Mouse (Mus musculus) embryonic facial prominence, embryonic 11.5 days (tissue): ENCODE measurements around the gene Vps26a. TPM values are rescaled to one million over a fixed set of nuclear protein-coding genes. Genes with fewer than 3 reads are reported as not detected.

Source experiments
- ATAC-seq: fragments of 200-750 bp; cut with Nextera tagmentation; replicated peaks from 2 replicates; pipeline ENCODE4 v1.8.0; 2017; ENCODE audit warnings: low read depth; ENCODE audit not compliant: insufficient number of reproducible peaks, low FRiP score, low TSS enrichment
- DNase-seq: peaks from one replicate; pipeline ENCODE4 v3.0.0-alpha.2; 2015; ENCODE audit warnings: low spot score
- H3K27ac ChIP-seq: fragments of 300-500 bp; sonication (generic); replicated peaks from 2 replicates; pipeline ENCODE4 v1.5.1; 2014; ENCODE audit warnings: mild to moderate bottlenecking, low read depth, low read length, control low read depth
- H3K27me3 ChIP-seq: fragments of 300-500 bp; sonication (generic); 2 replicates; pipeline ENCODE4 v1.6.1; 2014; ENCODE audit warnings: mild to moderate bottlenecking, low read length, moderate library complexity, mixed read lengths; ENCODE audit not compliant: control insufficient read depth, insufficient read depth
- H3K36me3 ChIP-seq: fragments of 300-500 bp; sonication (generic); replicated peaks from 2 replicates; pipeline ENCODE4 v1.6.1; 2014; ENCODE audit warnings: low read depth, mild to moderate bottlenecking, low read length, moderate library complexity, mixed read lengths; ENCODE audit not compliant: control insufficient read depth, insufficient read depth
- H3K4me1 ChIP-seq: fragments of 300-500 bp; sonication (generic); 2 replicates; pipeline ENCODE4 v1.6.1; 2014; ENCODE audit warnings: low read length, mixed read lengths; ENCODE audit not compliant: control insufficient read depth, insufficient read depth
- H3K4me2 ChIP-seq: fragments of 300-500 bp; sonication (generic); 2 replicates; pipeline ENCODE4 v1.6.1; 2014; ENCODE audit warnings: low read depth, mild to moderate bottlenecking, control low read depth, low read length, moderate library complexity
- H3K4me3 ChIP-seq: fragments of 300-500 bp; sonication (generic); 2 replicates; pipeline ENCODE4 v1.5.1; 2014; ENCODE audit warnings: low read depth, low read length, control low read depth
- H3K9ac ChIP-seq: fragments of 300-500 bp; sonication (generic); replicated peaks from 2 replicates; pipeline ENCODE4 v1.6.1; 2014; ENCODE audit warnings: mild to moderate bottlenecking, control low read depth, low read length
- H3K9me3 ChIP-seq: fragments of 300-500 bp; sonication (generic); replicated peaks from 2 replicates; pipeline ENCODE4 v1.6.1; 2016; ENCODE audit warnings: mild to moderate bottlenecking, low read length, inconsistent platforms, mixed read lengths; ENCODE audit not compliant: control insufficient read depth
- WGBS: fragments of 180-500 bp; shearing (Covaris S2); extraction: QIAGEN DNeasy Blood & Tissue Kit; methylation state at CpG from one replicate; pipeline ENCODE4 v1.1.7; 2014; 5-methylcytosine and 5-hydroxymethylcytosine counted together
- polyA plus RNA-seq: library from polyadenylated mRNA; unstranded; fragments of >200 nt; fragmentation: Nextera tagmentation; extraction: Ambion mirVana; gene quantifications from 2 replicates; pipeline ENCODE4 v1.2.1, GENCODE M21; 2014

The Vps26a gene
- polyA plus RNA-seq, 1 experiment from 2014 or later: 101 TPM

DNA sequence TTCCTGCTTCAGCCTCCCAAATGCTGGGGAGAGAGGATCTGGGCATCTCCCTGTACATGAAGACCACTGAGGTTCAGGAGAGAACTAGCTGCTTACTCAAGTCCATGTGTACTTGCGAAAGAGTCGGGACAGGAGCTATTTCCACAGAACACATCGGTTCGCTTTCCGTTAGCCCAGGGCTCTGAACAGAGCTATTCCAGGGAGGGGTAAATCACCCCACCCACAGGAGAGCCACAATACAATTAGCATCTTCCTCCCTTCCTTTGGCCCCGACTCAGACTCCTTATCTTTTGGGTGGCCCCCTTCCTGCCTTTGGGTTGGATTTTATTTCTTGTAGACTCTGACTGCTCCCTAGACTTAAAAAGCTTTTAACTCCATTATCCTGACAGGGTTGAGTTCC, 30.9 kb upstream of the Vps26a start:
- DNase-seq (no peak), ATAC-seq (no peak)
- WGBS: 90% methylated on average over 6 of the region's 6 CpGs

DNA sequence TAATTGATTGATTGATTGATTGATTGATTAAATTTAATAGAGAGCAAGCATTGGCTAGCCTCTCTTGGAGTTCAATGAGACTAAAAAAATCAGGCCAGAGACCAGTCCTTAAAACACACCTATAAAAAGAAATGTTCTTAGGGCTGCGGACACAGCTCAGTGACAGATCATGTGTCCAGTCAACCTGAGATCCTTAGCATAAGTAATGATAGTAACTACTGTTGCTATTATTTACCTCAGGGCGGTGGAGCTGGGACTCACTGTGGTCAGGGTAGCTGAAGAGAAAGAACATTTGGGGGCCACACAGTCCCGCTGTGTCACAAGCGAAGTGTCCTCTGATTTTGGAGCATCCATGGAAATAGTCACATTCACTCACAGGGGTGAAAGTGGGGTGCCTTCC, 26.2 kb upstream of the Vps26a start:
- DNase-seq (no peak), ATAC-seq (no peak)
- Histone ChIP-seq H3K27me3 (no peaks in the 10 kb centered on the region), H3K9ac (no peak overlapping the region), H3K27ac (no peak overlapping the region), H3K4me2 (no peak overlapping the region), H3K4me3 (no peak overlapping the region), H3K9me3 (no peaks in the 10 kb centered on the region), H3K36me3 (no peaks in the 10 kb centered on the region), H3K4me1 (no peaks in the 10 kb centered on the region)
- 92% methylated on average over 4 of the region's 4 CpGs for WGBS

More for the DNA sequence above, 30.9 kb upstream of the Vps26a start:
- Histone ChIP-seq H3K9ac (no peak overlapping the region), H3K4me3 (no peak overlapping the region), H3K4me1 (no peaks in the 10 kb centered on the region), H3K27me3 (no peaks in the 10 kb centered on the region), H3K9me3 (no peaks in the 10 kb centered on the region), H3K27ac (no peak overlapping the region), H3K4me2 (no peak overlapping the region), H3K36me3 (no peaks in the 10 kb centered on the region)

DNA sequence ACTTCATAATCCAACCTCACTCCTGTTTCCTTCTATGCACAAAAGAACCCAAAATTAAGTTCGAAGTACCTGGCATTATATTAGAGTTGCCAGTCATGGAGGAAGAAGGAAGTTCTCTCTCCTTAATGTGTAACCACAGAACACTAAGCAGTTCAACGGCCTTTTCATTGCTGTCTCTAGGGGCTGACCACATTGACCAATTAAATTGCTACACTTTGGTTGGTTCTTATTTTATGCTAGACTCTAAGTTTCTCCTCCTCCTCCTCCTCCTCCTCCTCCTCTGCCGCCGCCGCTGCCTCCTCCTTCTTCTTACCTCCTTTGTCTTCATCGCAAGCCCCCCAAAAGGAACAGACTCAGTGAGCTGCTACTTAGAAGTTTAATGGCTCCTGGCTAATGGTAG, 24.9 kb upstream of the Vps26a start:
- H3K9ac ChIP-seq: no peak overlapping the region
- no peak overlapping the region for H3K4me3 ChIP-seq

DNA sequence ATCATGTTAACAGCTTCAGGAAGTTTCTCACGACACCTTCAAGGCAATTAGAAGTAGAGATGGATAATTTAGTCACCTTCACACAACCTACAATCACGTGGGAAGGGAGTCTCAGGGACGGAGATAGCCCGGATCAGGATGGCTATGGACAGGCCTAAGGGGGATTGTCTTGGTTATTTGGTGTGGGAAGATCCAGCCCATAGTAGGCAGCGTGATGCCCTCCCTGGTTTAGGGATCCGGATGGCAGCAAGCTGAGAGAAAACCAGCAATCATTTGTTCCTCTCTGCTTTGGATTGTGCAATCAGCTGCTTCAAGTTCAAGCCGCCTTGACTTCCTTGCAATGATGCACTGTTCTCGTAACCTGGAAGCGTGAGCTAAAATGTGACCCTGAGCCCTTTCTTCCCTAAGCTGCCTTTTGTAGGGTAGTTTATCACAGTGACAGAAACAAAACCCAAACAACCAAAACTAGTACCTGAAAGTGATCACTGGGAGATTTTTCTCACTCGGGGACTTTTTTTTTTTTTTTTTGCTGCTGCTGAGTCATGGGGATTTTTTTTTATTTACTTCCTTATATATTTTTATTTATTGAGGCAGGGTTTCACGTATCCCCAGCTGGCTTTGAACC, 22.5 kb upstream of the Vps26a start:
- DNase-seq (no peak), ATAC-seq (no peak)
- no peaks in the 10 kb centered on the region for H3K36me3 ChIP-seq
- H3K27ac ChIP-seq: no peak overlapping the region
- H3K4me1 ChIP-seq: no peaks in the 10 kb centered on the region
- H3K4me2 ChIP-seq: no peak overlapping the region
- 66% methylated on average over 11 of the region's 11 CpGs for WGBS
- no peaks in the 10 kb centered on the region for H3K27me3 ChIP-seq
- H3K9me3 ChIP-seq: no peaks in the 10 kb centered on the region
- H3K9ac ChIP-seq: no peak overlapping the region
- no peak overlapping the region for H3K4me3 ChIP-seq

More for the DNA sequence above, 24.9 kb upstream of the Vps26a start:
- DNase-seq (no peak), ATAC-seq (no peak)
- Histone ChIP-seq H3K4me1 (no peaks in the 10 kb centered on the region), H3K27ac (no peak overlapping the region), H3K27me3 (no peaks in the 10 kb centered on the region), H3K9me3 (no peaks in the 10 kb centered on the region), H3K4me2 (no peak overlapping the region), H3K36me3 (no peaks in the 10 kb centered on the region)
- WGBS: 81% methylated on average over 6 of the region's 6 CpGs

DNA sequence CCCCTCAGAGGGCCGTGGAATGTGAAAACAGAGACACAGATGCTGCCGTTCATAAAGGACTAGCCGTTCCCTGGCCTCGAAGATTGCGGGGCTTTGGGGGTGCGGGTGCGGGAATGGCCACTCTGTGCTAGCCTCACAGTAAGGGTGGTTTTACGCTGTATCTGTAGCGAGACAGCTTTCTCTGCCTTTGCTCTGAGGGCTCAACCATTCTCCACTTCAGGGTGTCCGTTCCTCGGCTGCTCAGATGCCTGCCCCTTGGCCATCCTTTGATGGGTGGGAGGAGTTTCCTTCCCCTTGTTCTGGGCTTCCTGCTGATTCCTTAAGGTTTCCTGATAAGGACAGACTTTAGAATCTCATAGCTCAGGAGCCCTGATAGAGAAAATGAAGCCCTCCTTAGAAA, 21.9 kb upstream of the Vps26a start:
- H3K4me1 ChIP-seq: no peaks in the 10 kb centered on the region
- no peaks in the 10 kb centered on the region for H3K36me3 ChIP-seq
- H3K4me2 ChIP-seq: peak overlapping the region; percentile 44
- peak overlapping the region; percentile 12; the same call in 1 of the 2 replicates for H3K4me3 ChIP-seq
- peak; percentile 8 for DNase-seq
- H3K27me3 ChIP-seq: no peaks in the 10 kb centered on the region
- H3K27ac ChIP-seq: no peak overlapping the region
- no peaks in the 10 kb centered on the region for H3K9me3 ChIP-seq
- 9% methylated on average over 11 of the region's 11 CpGs for WGBS
- ATAC-seq: no peak
- H3K9ac ChIP-seq: no peak overlapping the region

DNA sequence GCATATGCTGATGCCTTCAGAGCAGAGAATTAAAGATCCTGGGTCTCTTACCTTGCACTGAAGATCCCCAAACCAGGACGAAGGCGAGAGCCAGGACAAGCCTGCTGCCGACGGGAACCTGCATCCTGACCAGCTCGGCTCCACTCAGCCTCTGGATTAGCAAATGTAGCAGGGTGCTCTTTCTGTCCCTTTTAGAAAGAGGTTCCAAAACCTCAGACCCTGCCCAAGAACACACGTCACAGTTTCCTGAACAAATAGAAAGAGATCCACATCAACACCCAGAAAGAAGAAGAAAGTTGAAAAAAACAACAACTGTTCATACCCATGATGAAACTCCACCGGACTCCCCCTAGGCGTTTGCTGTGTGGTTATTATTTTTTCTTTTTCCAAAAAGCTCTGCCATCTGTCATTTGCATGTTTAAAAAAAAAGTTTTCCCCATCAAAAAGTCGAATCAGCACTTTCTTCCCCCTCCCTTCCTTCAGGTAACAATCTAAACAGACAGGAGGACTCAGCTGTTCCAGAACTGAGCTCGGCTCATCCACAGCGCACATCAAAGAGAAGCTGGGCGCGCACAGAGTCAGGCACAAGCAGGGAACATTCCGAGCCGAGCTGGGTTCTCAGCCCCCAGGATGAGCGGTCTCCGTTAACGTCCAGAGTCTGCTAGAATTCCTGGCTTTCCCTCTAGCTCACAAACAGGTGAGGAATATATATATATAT, 21.1 kb upstream of the Vps26a start:
- Histone ChIP-seq H3K4me2 (peak overlapping the region; percentile 44), H3K36me3 (no peaks in the 10 kb centered on the region), H3K9ac (no peak overlapping the region), H3K4me3 (no peak overlapping the region), H3K4me1 (no peaks in the 10 kb centered on the region), H3K9me3 (no peaks in the 10 kb centered on the region), H3K27me3 (no peaks in the 10 kb centered on the region), H3K27ac (no peak overlapping the region)
- peak; percentile 39 for DNase-seq
- no peak for ATAC-seq
- WGBS: 17% methylated on average over 18 of the region's 18 CpGs

DNA sequence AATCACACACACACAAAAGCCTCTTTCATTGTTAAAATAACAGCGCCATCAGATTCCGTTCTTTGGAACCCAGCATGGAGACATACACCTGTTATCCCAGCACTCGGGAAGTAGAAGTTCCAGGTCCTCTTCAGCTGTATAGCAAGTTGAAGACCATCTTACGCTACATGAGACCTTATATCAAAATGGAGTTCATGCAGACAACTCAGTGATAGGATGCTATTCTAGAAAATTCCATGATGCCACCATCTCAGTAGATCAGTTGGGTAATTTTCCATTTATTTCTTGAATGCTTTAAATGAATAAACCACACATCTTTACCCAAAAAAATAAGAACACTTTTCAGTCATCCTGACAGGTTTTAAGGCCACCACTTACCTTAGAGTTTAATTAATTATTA, 20.5 kb upstream of the Vps26a start:
- Histone ChIP-seq H3K27ac (no peak overlapping the region), H3K4me3 (no peak overlapping the region), H3K9ac (no peak overlapping the region), H3K27me3 (no peaks in the 10 kb centered on the region), H3K4me2 (no peak overlapping the region), H3K36me3 (no peaks in the 10 kb centered on the region), H3K9me3 (no peaks in the 10 kb centered on the region), H3K4me1 (no peaks in the 10 kb centered on the region)
- no peak for ATAC-seq
- DNase-seq: no peak
- WGBS: 84% methylated on average over 4 of the region's 4 CpGs

DNA sequence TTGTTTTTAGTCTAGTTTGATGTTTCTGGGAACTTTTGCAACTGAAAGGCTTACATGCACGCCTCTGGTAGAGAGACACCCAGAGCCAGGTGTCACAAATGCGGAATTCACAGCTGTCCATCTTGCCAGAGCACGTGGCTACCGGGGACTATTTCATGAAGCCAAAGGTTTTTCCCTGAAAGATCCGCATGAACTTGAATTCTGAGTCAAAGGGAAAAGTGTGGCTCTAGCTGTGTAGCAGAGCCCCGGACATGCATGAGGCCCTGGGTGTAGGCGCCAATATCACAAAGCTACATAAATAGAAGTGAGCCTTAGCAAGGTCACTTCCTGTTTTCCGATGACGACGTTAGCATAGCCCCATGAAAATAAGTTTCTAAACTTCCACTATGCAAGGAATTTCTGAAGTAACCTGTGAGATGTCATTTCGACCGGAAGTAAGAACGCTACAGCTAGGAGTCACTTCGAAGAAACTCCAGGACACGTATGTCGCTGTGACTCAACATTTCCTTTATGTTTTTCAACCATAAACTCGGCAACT, 19.5 kb upstream of the Vps26a start:
- Histone ChIP-seq H3K4me3 (no peak overlapping the region), H3K27ac (no peak overlapping the region), H3K36me3 (no peaks in the 10 kb centered on the region), H3K27me3 (no peaks in the 10 kb centered on the region), H3K4me1 (no peaks in the 10 kb centered on the region), H3K9ac (no peak overlapping the region), H3K4me2 (no peak overlapping the region), H3K9me3 (no peaks in the 10 kb centered on the region)
- ATAC-seq: no peak
- WGBS: 82% methylated on average over 17 of the region's 17 CpGs
- DNase-seq: no peak
